Mouse (Mus musculus) forebrain, embryonic 10.5 days (tissue): ENCODE results near the gene Slc35b2. TPM values are rescaled to one million over a fixed set of nuclear protein-coding genes. Genes with fewer than 3 reads are reported as not detected.
A peak's percentile ranks its signal among the peaks of the same experiment; 100 is the strongest.

ENCODE experiments used
- DNase-seq: peaks from one replicate; pipeline ENCODE4 v3.0.0-alpha.2; 2017; ENCODE audit warnings: low spot score; ENCODE audit errors: extremely low spot score
- H3K27ac ChIP-seq: fragments of 300-500 bp; sonication (generic); 2 replicates; pipeline ENCODE4 v1.5.1; 2016; ENCODE audit warnings: mild to moderate bottlenecking
- H3K27me3 ChIP-seq: fragments of 300-500 bp; sonication (generic); 2 replicates; pipeline ENCODE4 v1.6.1; 2016; ENCODE audit warnings: mild to moderate bottlenecking; ENCODE audit not compliant: poor library complexity, severe bottlenecking
- H3K36me3 ChIP-seq: fragments of 300-500 bp; sonication (generic); replicated peaks from 2 replicates; pipeline ENCODE4 v1.6.1; 2016; ENCODE audit warnings: mild to moderate bottlenecking, moderate library complexity
- H3K4me1 ChIP-seq: fragments of 300-500 bp; sonication (generic); 2 replicates; pipeline ENCODE4 v1.6.1; 2016
- H3K4me3 ChIP-seq: fragments of 300-500 bp; sonication (generic); 2 replicates; pipeline ENCODE4 v1.5.1; 2016; ENCODE audit warnings: mild to moderate bottlenecking, moderate library complexity
- H3K9me3 ChIP-seq: fragments of 300-500 bp; sonication (generic); 2 replicates; pipeline ENCODE4 v1.6.1; 2016; ENCODE audit warnings: mild to moderate bottlenecking, moderate library complexity
- WGBS: fragments of 180-500 bp; shearing (Covaris S2); methylation state at CpG from one replicate; pipeline ENCODE4 v1.1.7; 2016; 5-methylcytosine and 5-hydroxymethylcytosine counted together
- polyA plus RNA-seq: library from polyadenylated mRNA; unstranded; fragments of >200 nt; fragmentation: Nextera tagmentation; extraction: Ambion mirVana; gene quantifications from 2 replicates; pipeline ENCODE4 v1.2.1, GENCODE M21; 2016

Gene Slc35b2
- polyA plus RNA-seq, 1 experiment from 2014 or later, result 117 TPM

DNA sequence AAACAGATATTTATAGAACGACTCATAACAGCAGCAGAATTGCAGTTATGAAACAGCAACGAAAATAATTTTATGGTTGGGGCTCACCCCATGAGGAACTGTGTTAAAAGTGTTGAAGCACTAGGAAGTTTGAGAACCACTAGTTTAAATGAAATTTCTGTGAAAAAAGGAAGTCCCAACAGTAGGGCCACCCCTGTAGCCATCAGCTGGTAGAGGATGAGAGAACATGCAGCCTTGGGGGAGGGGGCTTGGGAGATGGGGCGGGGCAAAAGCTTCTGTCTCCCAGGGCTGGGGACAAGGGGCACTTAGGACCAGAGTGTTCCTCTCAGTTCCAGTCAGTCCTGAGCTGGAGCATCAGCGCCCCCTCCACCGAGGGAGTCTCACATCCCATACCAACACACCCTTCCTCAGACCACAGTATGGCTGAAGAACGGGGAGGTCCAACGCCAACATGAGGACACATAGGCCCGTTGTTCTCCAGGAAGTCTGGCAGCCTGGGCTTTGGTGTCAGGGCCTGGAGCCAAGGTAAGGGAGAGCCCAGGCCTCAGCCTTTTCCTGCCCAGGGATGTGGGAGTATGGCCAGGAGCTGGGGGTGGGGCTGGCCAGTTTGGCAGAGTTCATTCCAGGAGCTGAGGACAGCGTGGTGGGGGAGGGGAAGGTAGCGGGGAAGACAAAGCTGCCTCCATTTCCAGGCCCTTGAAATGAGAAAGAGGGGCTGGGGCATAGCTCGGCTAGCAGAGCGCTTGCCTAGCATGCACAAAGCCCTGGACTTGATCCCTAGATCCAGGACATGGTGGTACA, 20.6 kb downstream of the Slc35b2 start:
- peaks cover 11% of the 10 kb centered on the region; the same call in 1 of the 2 replicates for H3K9me3 ChIP-seq
- WGBS, result 37% methylated on average over 12 of the region's 12 CpGs
- DNase-seq, result no peak
- H3K4me1 ChIP-seq, result peaks cover 37% of the 10 kb centered on the region
- peak overlapping the region; percentile 77 for H3K27ac ChIP-seq
- H3K27me3 ChIP-seq, result no peaks in the 10 kb centered on the region
- H3K4me3 ChIP-seq, result peak overlapping the region; percentile 4
- peaks cover 32% of the 10 kb centered on the region for H3K36me3 ChIP-seq

DNA sequence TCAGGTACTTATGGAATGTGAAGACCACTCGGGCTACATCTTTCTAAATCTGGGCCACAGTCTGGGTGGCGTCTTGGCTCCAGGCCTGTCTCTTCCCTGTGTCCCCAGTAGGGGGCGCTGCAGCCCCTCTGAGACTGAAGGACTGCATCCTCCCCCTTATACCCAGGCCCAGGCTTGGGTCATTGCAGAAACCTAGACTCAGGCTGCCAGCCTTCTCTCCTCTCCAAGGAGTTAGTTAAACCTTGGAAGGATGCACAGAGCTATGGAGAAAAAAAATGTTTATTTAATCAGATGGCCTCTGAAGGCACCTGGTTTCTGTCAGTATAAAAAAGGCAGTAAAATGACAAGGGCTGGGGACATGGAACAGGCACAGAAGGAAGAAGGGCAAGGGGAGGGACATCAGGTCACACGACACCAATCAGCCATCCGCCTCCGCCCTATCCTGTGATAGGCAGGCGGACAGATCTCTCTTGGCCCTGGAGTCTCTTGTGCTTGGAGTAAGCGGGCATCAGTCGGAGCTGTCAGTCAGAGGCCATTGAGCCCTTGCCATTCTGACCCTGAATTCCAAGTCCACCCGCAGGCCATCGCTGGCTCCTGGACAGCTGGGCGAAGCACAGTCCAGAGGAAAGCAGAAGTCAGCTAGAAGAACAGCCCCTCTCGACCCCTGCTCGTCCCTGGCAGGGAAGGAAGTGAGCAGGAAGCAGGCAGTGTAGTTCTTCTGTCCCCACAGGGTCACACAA, 21.4 kb downstream of the Slc35b2 start:
- peak; percentile 82 for DNase-seq
- 16% methylated on average over 14 of the region's 14 CpGs for WGBS
- Histone ChIP-seq H3K9me3 (peaks cover 11% of the 10 kb centered on the region; the same call in 1 of the 2 replicates), H3K4me3 (peak overlapping the region; percentile 9), H3K27me3 (no peaks in the 10 kb centered on the region), H3K36me3 (peaks cover 40% of the 10 kb centered on the region), H3K4me1 (peaks cover 37% of the 10 kb centered on the region), H3K27ac (peak overlapping the region; percentile 77)

DNA sequence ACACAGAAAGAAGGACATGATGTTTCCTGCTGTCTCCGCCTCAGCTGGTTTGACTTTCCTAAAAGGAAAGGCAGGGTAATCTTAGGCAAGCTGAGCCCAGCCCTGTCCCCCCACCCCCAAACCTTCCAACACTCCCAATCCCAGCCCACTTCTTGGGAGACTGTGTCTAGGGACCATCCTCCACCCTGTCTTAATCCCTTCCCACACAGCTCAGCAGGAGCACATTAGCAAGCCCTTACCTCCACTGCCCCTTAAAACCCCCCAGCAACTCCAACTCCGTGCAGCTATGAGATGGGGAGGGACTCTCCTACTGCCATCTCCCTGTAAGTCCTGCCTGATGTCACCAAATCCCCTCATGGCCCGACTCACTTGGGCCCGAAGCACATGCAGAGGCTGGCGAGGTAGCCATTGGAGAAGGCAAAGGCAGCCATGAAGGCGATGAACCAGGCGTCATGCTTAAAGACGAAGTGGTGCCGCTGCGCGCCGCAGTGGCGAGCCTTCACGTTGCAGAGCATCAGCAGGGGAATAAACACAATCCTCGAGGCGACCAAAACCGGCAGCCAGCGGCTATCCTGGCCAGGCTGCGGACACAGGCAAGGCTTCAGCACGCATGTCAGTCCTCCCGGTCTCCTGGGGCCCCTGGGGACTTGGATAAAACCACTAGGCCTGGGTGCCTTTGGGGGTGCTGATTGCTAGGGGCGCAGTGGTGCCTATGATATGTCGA, 22.2 kb downstream of the Slc35b2 start:
- WGBS, result 53% methylated on average over 23 of the region's 23 CpGs

DNA sequence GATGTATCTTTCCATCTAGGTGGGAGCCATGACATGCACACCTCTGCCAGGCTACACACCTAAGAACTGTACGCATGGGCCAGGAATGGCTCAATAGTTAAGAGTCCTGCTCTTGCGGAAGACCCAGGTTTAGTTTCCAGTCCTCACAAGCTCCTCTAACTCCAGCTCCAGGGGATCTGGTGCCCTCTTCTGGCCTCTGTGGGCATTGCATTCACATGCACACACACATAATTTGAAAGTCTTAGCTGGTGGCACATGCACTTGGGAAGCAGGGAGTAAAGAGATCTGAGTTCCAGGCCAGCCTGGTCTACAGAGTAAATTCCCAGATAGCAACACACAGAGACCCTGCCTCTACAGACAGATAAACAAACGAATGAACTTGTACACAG, 22.8 kb downstream of the Slc35b2 start:
- peaks cover 42% of the 10 kb centered on the region for H3K36me3 ChIP-seq
- no peak for DNase-seq
- 95% methylated on average over 3 of the region's 3 CpGs for WGBS
- H3K9me3 ChIP-seq, result peaks cover 11% of the 10 kb centered on the region; the same call in 1 of the 2 replicates
- 0 out of 2 replicates have a peak, but pooled peaks cover 1% of the 10 kb centered on the region for H3K27me3 ChIP-seq
- H3K4me3 ChIP-seq, result no peak overlapping the region
- peak overlapping the region; percentile 77; the same call in 1 of the 2 replicates for H3K27ac ChIP-seq
- peaks cover 35% of the 10 kb centered on the region for H3K4me1 ChIP-seq

More for the DNA sequence above, 22.2 kb downstream of the Slc35b2 start:
- peak overlapping the region; percentile 77 for H3K27ac ChIP-seq
- peaks cover 11% of the 10 kb centered on the region; the same call in 1 of the 2 replicates for H3K9me3 ChIP-seq
- DNase-seq, result no peak
- peaks cover 42% of the 10 kb centered on the region for H3K36me3 ChIP-seq
- H3K4me1 ChIP-seq, result peaks cover 37% of the 10 kb centered on the region
- H3K4me3 ChIP-seq, result peak overlapping the region; percentile 9; the same call in 1 of the 2 replicates
- H3K27me3 ChIP-seq, result no peaks in the 10 kb centered on the region

DNA sequence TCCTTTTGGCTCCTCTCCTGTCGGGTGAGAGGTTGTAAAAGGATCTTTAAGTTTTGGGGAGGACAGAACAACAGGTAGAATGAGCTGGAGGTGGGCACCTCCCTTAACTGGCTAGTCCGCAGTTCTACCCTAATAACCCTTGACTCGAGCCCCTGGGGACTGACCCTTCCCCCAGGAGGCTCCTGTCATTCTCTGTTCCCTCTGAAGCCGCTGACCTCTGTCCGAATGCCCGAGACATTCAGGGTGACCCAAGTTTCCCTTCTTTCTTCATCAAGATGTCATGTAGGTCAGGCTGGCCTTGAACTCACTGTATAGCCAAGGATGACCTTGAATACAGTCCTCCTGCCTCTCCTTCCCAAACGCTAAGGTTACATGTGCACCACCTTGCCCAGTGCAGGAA, 24.7 kb downstream of the Slc35b2 start:
- no peak overlapping the region for H3K27ac ChIP-seq
- peaks cover 52% of the 10 kb centered on the region for H3K4me1 ChIP-seq
- no peak for DNase-seq
- WGBS, result 93% methylated on average over 7 of the region's 7 CpGs
- H3K9me3 ChIP-seq, result peaks cover 11% of the 10 kb centered on the region; the same call in 1 of the 2 replicates
- peaks cover 21% of the 10 kb centered on the region for H3K27me3 ChIP-seq
- no peak overlapping the region for H3K4me3 ChIP-seq
- H3K36me3 ChIP-seq, result peaks cover 42% of the 10 kb centered on the region

DNA sequence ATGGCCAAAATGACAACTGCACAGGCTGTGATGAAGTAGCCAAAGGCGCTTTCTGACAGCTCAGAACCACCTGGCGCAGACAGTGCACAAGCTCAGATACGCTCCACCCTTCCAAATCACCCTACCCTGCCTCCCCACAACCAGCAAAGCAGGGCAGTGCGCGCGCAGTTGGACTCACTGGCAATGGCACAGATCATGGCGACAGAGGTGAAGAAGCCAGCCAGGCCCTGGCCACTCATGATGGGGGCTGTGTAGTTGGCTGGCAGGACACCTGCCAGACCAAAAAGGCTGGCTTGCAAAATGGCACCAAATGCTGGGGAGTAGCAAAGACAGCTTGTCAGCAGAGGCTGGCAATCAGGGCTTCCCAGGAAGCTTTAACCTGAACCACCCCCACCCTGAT, 25.6 kb downstream of the Slc35b2 start:
- Histone ChIP-seq H3K9me3 (peaks cover 11% of the 10 kb centered on the region; the same call in 1 of the 2 replicates), H3K27ac (no peak overlapping the region), H3K36me3 (peaks cover 42% of the 10 kb centered on the region), H3K4me1 (peaks cover 55% of the 10 kb centered on the region), H3K27me3 (peaks cover 29% of the 10 kb centered on the region), H3K4me3 (no peak overlapping the region)
- 96% methylated on average over 7 of the region's 7 CpGs for WGBS
- no peak for DNase-seq

DNA sequence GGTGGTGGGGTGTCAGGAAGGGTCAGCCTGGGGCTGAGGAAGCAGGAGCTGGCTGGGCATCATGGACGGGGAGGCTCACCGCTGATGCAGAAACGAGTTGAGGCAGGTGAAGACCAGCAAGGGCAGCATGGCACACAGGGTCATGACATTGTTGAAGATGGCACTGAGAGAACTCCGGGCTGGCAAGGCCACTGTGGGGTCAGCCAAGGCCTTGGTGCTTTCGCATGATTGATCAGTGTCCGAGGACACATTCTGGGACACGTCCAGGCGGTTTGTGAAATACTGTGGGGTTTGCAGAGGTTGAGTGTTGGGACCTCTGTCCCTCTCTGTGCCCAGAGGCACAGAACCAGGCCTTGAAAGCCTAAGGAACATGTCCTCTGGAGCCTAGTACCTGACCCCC, 26.2 kb downstream of the Slc35b2 start:
- Histone ChIP-seq H3K4me1 (peaks cover 55% of the 10 kb centered on the region), H3K27ac (no peak overlapping the region), H3K9me3 (peaks cover 11% of the 10 kb centered on the region; the same call in 1 of the 2 replicates), H3K27me3 (peaks cover 35% of the 10 kb centered on the region), H3K4me3 (no peak overlapping the region), H3K36me3 (peaks cover 42% of the 10 kb centered on the region)
- 95% methylated on average over 8 of the region's 8 CpGs for WGBS
- no peak for DNase-seq

DNA sequence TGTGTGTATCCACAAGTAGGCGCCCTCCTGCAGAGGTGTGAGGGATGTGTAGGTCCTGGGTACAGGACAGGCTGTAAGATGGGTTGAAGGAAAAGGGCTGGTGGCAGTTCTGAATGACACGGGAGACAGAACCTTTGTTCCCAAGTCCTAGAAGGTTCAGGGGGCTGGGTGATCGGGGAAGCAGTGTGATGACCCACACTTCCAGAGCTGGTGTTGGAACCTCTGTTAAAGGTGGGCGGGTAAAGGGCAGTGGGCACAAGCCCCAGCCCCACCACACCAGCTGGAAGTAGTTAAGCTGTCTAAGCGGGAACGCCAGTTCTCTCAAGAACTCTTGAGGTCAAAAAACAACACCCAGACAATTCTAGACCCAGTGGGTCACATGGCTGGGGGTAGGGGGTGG, 26.7 kb downstream of the Slc35b2 start:
- DNase-seq, result no peak
- Histone ChIP-seq H3K27me3 (peaks cover 41% of the 10 kb centered on the region), H3K4me1 (peaks cover 55% of the 10 kb centered on the region), H3K4me3 (no peak overlapping the region), H3K36me3 (peaks cover 42% of the 10 kb centered on the region), H3K9me3 (peaks cover 11% of the 10 kb centered on the region; the same call in 1 of the 2 replicates), H3K27ac (no peak overlapping the region)
- 77% methylated on average over 6 of the region's 6 CpGs for WGBS

DNA sequence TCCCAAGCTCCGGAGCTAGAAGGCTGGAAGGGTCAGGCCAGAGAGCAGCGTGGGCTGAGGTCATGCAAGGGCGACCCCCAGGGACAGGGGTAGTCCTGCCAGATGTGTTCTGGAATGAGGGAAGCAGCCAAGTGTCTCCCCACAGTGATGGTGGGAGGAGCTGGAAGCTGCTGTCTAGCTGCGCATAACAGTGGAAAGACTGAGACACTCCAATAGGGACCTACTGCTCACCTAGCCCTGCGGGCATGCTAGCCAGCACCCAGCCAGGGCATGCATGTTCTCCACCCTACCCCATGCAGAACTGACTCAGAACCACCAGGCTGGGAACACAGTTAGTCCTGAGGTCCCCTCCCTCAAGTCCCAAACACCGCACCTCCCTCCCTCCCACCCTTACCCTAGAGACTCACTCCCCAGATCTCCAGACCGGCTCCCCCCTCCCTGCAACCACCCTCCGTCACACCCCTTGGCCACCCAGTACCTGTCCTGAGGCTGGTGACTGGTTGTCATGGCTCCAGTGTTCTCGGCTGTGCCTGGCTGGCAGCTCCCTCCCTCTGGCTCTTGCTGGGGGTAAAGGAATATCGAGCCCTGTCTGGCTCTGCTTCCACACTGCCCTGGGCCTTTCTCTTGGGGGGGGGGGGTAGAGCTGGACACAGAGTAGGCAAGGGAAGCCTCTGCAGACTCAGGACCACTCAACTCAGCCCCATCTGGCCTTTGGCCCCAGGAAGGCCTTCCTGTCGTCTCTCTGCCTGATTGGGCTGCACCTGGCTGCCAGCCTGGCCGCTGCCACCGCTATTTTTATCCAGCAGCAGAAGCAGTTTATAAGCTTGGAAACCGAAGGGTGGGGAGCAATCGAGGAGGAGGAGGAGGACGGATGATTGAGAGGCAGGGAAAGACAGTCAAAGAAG, 28.3 kb downstream of the Slc35b2 start:
- Histone ChIP-seq H3K9me3 (peaks cover 3% of the 10 kb centered on the region; the same call in 1 of the 2 replicates), H3K27ac (peak overlapping the region; percentile 66), H3K4me3 (peak overlapping the region; percentile 65; the same call in 1 of the 2 replicates), H3K36me3 (peaks cover 31% of the 10 kb centered on the region), H3K4me1 (peaks cover 60% of the 10 kb centered on the region), H3K27me3 (peaks cover 56% of the 10 kb centered on the region)
- DNase-seq, result no peak
- 66% methylated on average over 16 of the region's 16 CpGs for WGBS

DNA sequence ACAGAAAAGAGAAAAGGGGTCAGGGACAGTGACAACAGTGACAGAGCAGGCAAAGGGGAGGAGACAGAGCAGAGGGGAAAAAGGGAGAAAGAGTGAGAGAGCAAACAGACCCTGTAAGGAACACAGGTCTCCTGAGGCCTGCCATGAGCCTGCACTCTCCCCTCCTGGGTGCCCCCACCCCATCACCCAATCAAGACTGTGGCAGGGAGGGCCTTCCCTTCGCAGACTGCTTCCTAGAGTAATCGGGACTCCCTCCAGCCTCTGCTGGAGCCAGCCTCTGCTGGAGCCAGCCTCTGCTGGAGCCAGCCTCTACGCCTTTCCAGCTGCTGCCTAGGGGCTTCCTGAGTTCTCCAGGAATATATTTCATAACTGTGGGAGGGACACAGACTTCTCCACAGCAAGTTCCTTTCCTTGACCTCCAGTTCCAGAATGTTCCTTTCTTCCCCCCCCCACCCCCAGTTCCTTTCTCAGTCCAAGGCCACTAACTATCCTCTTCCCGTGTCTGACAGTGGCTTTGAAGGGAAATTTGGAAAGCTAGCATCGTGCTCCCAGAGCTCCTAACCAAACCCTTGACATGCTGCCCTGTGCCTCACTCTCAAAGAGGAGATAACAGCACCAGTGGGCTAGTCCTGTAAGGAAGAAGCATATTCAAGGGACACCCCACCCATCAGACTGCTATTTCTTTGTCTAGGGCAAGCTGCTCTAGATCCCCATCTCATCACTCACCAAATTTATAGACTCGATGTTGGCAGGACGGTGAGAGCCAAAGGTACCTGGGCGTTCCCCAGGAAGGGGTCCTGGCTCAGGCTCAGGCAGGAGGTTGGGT, 29.1 kb downstream of the Slc35b2 start:
- peak overlapping the region; percentile 66 for H3K27ac ChIP-seq
- H3K36me3 ChIP-seq, result peaks cover 24% of the 10 kb centered on the region
- peak overlapping the region; percentile 65 for H3K4me3 ChIP-seq
- H3K9me3 ChIP-seq, result no peaks in the 10 kb centered on the region
- H3K4me1 ChIP-seq, result peaks cover 68% of the 10 kb centered on the region
- H3K27me3 ChIP-seq, result peaks cover 65% of the 10 kb centered on the region
- WGBS, result 57% methylated on average over 8 of the region's 8 CpGs
- no peak for DNase-seq

DNA sequence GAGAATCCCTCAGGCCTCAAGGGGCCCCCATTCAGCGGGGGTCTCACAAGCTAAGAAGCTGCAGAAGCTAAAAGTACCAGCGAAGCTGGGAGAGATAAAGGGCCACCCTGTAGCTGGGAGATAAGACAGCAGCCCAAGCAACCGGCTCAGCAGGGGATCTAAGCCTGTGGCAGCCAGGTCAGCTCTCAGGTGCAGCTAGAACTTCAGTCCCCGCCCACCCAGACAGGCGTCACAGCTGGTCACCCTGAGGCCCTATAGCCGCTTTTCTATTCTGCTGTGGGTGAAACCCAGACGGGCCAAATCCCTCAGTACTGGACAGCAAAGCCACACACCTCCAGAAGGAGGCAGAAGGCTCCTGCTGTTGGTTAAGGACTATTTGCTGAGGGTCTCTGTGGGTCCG, 29.8 kb downstream of the Slc35b2 start:
- Histone ChIP-seq H3K27ac (peak overlapping the region; percentile 30; the same call in 1 of the 2 replicates), H3K9me3 (no peaks in the 10 kb centered on the region), H3K4me3 (peak overlapping the region; percentile 65), H3K27me3 (peaks cover 72% of the 10 kb centered on the region), H3K4me1 (peaks cover 72% of the 10 kb centered on the region), H3K36me3 (peaks cover 18% of the 10 kb centered on the region)
- no peak for DNase-seq
- 18% methylated on average over 8 of the region's 8 CpGs for WGBS
